Mouse (Mus musculus) right cerebral cortex, postnatal 14 days (tissue): ENCODE data around the gene Hist1h1e.
"Not testable (repeated sequence)": the region's sequence is repeated elsewhere in the genome, so short reads cannot be mapped to it uniquely, and the experiment has no call there.

Experiments used
- DNase-seq: peaks from one replicate; pipeline ENCODE4 v3.0.0; 2022

The Hist1h1e gene

DNA sequence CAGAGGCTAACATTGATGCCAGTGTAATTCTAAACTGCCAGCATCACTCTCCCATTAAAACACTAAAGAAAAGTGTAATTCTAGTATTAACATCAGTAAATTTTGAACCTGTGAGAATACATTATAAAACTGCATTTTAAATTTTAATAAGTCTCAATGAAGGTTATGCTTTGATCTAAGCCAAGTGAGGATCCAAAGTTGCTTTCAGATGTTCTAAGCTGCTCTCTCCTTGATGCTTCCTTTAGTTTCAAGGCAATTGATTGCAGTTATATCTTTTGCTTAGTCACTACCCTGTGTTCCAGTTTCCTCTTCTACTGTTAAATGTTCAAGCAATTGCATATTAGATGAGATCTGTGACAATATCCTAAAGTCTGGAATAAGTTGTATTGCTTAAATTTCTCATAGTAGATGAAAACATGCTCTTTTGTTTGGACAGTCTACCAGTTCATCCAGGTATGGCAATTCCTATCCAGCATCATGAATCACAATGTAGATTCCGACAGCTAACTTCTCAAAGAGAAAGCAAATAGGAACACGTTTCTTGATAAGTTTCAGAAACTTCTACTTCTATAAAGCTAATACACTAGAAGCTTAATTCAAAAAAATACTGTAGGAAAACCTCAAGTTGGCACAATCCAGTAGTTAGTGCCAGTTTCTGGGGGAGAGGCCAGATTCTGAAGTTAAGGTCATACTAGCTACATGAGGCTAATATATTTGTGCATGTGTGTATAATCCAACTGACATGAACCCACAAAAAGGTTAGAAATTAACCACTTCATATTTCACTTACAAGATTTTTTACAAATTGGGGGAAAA, 49.9 kb downstream of the Hist1h1e start:
- DNase-seq = no peak

GRCm38 (mm10) chr13:23571504-23572217, 50.7 kb downstream of the Hist1h1e start:
- not testable (repeated sequence) for DNase-seq

DNA sequence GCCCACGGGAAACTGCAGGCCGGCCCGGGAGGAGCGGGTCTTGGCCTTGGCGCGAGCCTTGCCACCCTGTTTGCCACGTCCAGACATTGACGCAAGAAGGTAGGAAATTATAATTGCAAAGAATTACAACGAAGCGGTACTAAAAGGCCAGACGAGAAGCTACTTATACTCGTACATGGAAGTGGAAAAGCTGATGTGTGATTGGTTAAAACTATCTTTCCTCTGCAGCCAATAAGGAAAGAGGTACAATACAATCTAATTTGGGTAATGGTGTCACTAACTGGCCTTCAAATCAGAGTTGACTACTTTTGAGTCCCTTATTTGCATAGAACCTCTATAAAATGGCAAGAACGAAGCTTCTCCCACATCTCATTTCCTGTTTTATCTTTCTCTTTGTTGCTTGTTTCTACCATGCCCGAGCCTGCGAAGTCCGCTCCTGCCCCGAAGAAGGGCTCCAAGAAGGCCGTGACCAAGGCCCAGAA, 51.3 kb downstream of the Hist1h1e start, which contains the start of the genes Hist1h2ae and Hist1h2bg:
Gene Hist1h2ae, minus strand, starts transcription at position 199 of the 482 bp plus-strand sequence.
Gene Hist1h2bg, plus strand, starts transcription at position 375 of the 482 bp plus-strand sequence.
- DNase-seq = peak; percentile 34
